Mouse (Mus musculus) kidney, postnatal 0 days (tissue): ENCODE measurements around the gene Sim2. TPM values are rescaled to one million over a fixed set of nuclear protein-coding genes. Genes with fewer than 3 reads are reported as not detected.

ENCODE experiments used
- ATAC-seq: fragments of 200-750 bp; cut with Nextera tagmentation; replicated peaks from 2 replicates; pipeline ENCODE4 v1.8.0; 2017; ENCODE audit warnings: low read depth, moderate number of reproducible peaks, moderate TSS enrichment, moderate library complexity; ENCODE audit not compliant: low FRiP score
- DNase-seq: peaks from one replicate; pipeline ENCODE4 v3.0.0-alpha.2; 2016; ENCODE audit warnings: low spot score
- H3K27ac ChIP-seq: fragments of 300-500 bp; sonication (generic); 2 replicates; pipeline ENCODE4 v1.5.1; 2014; ENCODE audit warnings: mild to moderate bottlenecking
- H3K27me3 ChIP-seq: fragments of 300-500 bp; sonication (generic); 2 replicates; pipeline ENCODE4 v1.6.1; 2014; ENCODE audit warnings: low read length, mixed read lengths; ENCODE audit not compliant: insufficient read depth
- H3K36me3 ChIP-seq: fragments of 300-500 bp; sonication (generic); 2 replicates; pipeline ENCODE4 v1.6.1; 2014; ENCODE audit warnings: low read length, mixed read lengths; ENCODE audit not compliant: insufficient read depth
- H3K4me1 ChIP-seq: fragments of 300-500 bp; sonication (generic); replicated peaks from 2 replicates; pipeline ENCODE4 v1.6.1; 2014; ENCODE audit warnings: antibody characterized with exemption, low read length, mixed read lengths; ENCODE audit not compliant: insufficient read depth
- H3K4me2 ChIP-seq: fragments of 300-500 bp; sonication (generic); 2 replicates; pipeline ENCODE4 v1.6.1; 2014; ENCODE audit warnings: mild to moderate bottlenecking, low read length, moderate library complexity, mixed read lengths
- H3K4me3 ChIP-seq: fragments of 300-500 bp; sonication (generic); replicated peaks from 2 replicates; pipeline ENCODE4 v1.5.1; 2014; ENCODE audit warnings: low read depth, low read length
- H3K9ac ChIP-seq: fragments of 300-500 bp; sonication (generic); 2 replicates; pipeline ENCODE4 v1.6.1; 2014; ENCODE audit warnings: low read depth, low read length
- H3K9me3 ChIP-seq: fragments of 300-500 bp; sonication (generic); replicated peaks from 2 replicates; pipeline ENCODE4 v1.6.1; 2016; ENCODE audit warnings: low read length, inconsistent platforms, mixed read lengths
- CTCF ChIP-seq: IDR thresholded peaks from 2 replicates; pipeline ENCODE4 v1.5.1; 2016; ENCODE audit warnings: antibody characterized with exemption, low read depth, mild to moderate bottlenecking, moderate library complexity
- WGBS: fragments of 180-500 bp; shearing (Covaris S2); extraction: QIAGEN DNeasy Blood & Tissue Kit; methylation state at CpG from one replicate; pipeline ENCODE4 v1.1.7; 2014; 5-methylcytosine and 5-hydroxymethylcytosine counted together
- polyA plus RNA-seq: library from polyadenylated mRNA; unstranded; fragments of >200 nt; fragmentation: Nextera tagmentation; extraction: Ambion mirVana; gene quantifications from 2 replicates; pipeline ENCODE4 v1.2.1, GENCODE M21; 2015

The Sim2 gene
- polyA plus RNA-seq, 1 experiment from 2014 or later, result 3.0 TPM

DNA sequence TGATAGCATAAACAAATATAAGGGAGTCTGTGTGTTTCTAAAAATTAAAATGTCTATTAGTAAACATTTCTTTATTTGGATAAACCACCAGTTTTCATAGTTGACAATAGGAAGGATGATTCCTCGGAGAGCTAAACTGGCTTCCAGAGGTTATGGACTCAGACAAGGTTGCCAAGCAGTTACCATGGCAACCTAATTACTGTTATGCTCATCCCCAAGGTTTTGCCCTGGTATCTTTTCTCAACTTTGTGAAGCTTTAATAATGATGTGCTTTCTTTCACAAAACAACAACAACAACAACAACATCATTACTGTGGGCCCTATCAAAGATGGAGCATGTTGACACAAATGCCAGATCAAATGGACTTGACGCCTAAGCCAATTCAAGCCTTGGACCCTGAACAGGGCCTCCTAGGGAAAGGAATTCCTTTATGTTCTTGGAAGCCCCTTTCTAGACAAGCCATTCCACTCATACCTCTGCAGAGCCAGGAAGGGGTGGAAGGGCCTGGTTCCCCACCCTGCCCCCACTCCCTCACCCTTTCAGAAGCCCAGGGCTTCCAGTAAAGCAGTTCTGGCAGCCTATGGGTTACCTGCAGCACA, 43.6 kb downstream of the Sim2 start:
- no peak overlapping the region for H3K4me2 ChIP-seq
- H3K36me3 ChIP-seq, result no peaks in the 10 kb centered on the region
- no peaks in the 10 kb centered on the region for H3K9me3 ChIP-seq
- H3K27me3 ChIP-seq, result peaks cover 30% of the 10 kb centered on the region
- DNase-seq (no peak), ATAC-seq (no peak)
- H3K9ac ChIP-seq, result no peak overlapping the region
- TF ChIP-seq CTCF, result no peak
- H3K4me1 ChIP-seq, result peaks cover 4% of the 10 kb centered on the region; the same call in 1 of the 2 replicates
- no peak overlapping the region for H3K4me3 ChIP-seq
- H3K27ac ChIP-seq, result no peak overlapping the region
- 61% methylated on average over 2 of the region's 2 CpGs for WGBS

DNA sequence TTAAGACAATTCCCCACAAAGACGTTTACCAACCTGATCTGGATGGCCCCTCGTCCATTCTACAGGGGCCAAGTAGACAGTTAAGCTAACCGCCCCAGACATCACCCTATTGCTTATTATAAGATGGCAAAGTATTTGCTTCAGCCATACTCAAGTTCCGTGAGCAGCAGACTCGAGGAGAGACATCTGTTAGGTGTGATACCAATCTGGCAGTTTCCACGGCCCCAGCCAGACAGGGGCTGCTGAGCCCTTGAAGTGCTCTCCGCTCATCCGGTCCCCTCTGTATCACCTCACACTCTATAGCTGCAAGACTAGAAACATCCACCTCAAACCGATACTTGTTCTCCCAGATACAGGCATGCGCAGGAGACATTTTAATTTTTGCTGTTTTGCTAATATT, 49.5 kb downstream of the Sim2 start:
- no peak for ATAC-seq
- Histone ChIP-seq H3K4me1 (no peaks in the 10 kb centered on the region), H3K9ac (no peak overlapping the region), H3K27ac (no peak overlapping the region), H3K36me3 (no peaks in the 10 kb centered on the region), H3K4me3 (no peak overlapping the region), H3K9me3 (no peaks in the 10 kb centered on the region), H3K4me2 (no peak overlapping the region), H3K27me3 (no peaks in the 10 kb centered on the region)
- 69% methylated on average over 10 of the region's 10 CpGs for WGBS
- no peak for TF ChIP-seq CTCF
- no peak for DNase-seq

GRCm38 (mm10) chr16:94140746-94141145, 56.0 kb downstream of the Sim2 start:
- no peak for ATAC-seq
- H3K27ac ChIP-seq, result no peak overlapping the region
- WGBS, result 54% methylated on average over 10 of the region's 10 CpGs

GRCm38 (mm10) chr16:94143325-94143724, 58.6 kb downstream of the Sim2 start:
- H3K9ac ChIP-seq, result no peak overlapping the region
- H3K4me1 ChIP-seq, result 0 out of 2 replicates have a peak, but pooled peaks cover 4% of the 10 kb centered on the region
- H3K9me3 ChIP-seq, result no peaks in the 10 kb centered on the region
- H3K4me3 ChIP-seq, result no peak overlapping the region
- no peak for TF ChIP-seq CTCF
- DNase-seq, result peak; percentile 68
- no peak overlapping the region for H3K4me2 ChIP-seq
- WGBS, result 5% methylated on average over 10 of the region's 10 CpGs
- H3K27me3 ChIP-seq, result no peaks in the 10 kb centered on the region
- no peak overlapping the region for H3K27ac ChIP-seq
- ATAC-seq, result no peak
- H3K36me3 ChIP-seq, result no peaks in the 10 kb centered on the region

More at GRCm38 (mm10) chr16:94140746-94141145, 56.0 kb downstream of the Sim2 start:
- Histone ChIP-seq H3K9me3 (no peaks in the 10 kb centered on the region), H3K4me1 (0 out of 2 replicates have a peak, but pooled peaks cover 4% of the 10 kb centered on the region), H3K9ac (no peak overlapping the region), H3K4me3 (no peak overlapping the region), H3K36me3 (no peaks in the 10 kb centered on the region), H3K27me3 (no peaks in the 10 kb centered on the region), H3K4me2 (no peak overlapping the region)
- TF ChIP-seq CTCF, result no peak
- no peak for DNase-seq

GRCm38 (mm10) chr16:94148139-94148538, 63.4 kb downstream of the Sim2 start:
- no peak for TF ChIP-seq CTCF

GRCm38 (mm10) chr16:94150125-94151103, 65.7 kb downstream of the Sim2 start:
- Histone ChIP-seq H3K27me3 (no peaks in the 10 kb centered on the region), H3K27ac (no peak overlapping the region), H3K9me3 (no peaks in the 10 kb centered on the region), H3K4me2 (no peak overlapping the region), H3K4me3 (no peak overlapping the region), H3K9ac (no peak overlapping the region), H3K36me3 (no peaks in the 10 kb centered on the region), H3K4me1 (no peaks in the 10 kb centered on the region; the same call in 1 of the 2 replicates)
- DNase-seq, result no peak
- TF ChIP-seq CTCF, result no peak
- 0 out of 2 replicates have a peak, but pooled peaks have one; percentile 27 for ATAC-seq
- WGBS, result 76% methylated on average over 15 of the region's 15 CpGs

More at GRCm38 (mm10) chr16:94148139-94148538, 63.4 kb downstream of the Sim2 start:
- ATAC-seq (no peak), DNase-seq (no peak)
- no peak overlapping the region for H3K4me3 ChIP-seq
- H3K9me3 ChIP-seq, result no peaks in the 10 kb centered on the region
- H3K4me2 ChIP-seq, result no peak overlapping the region
- no peaks in the 10 kb centered on the region for H3K27me3 ChIP-seq
- WGBS, result 36% methylated on average over 11 of the region's 11 CpGs
- no peaks in the 10 kb centered on the region for H3K36me3 ChIP-seq
- no peak overlapping the region for H3K9ac ChIP-seq
- no peak overlapping the region for H3K27ac ChIP-seq
- no peaks in the 10 kb centered on the region for H3K4me1 ChIP-seq
